Mouse (Mus musculus) limb, embryonic 12.5 days (tissue): Measurements from ENCODE around the gene Ceacam9. TPM values are rescaled to one million over a fixed set of nuclear protein-coding genes. Genes with fewer than 3 reads are reported as not detected.
"Not testable (repeated sequence)": the region's sequence is repeated elsewhere in the genome, so short reads cannot be mapped to it uniquely, and the experiment has no call there.

Experiments
- ATAC-seq: fragments of 200-750 bp; cut with Nextera tagmentation; 2 replicates; pipeline ENCODE4 v1.8.0; 2017; ENCODE audit warnings: low read depth, moderate TSS enrichment; ENCODE audit not compliant: insufficient number of reproducible peaks, insufficient read depth, low FRiP score, low TSS enrichment
- H3K27ac ChIP-seq: fragments of 300-500 bp; sonication (generic); 2 replicates; pipeline ENCODE4 v1.5.1; 2016; ENCODE audit warnings: mild to moderate bottlenecking, moderate library complexity
- H3K27me3 ChIP-seq: fragments of 300-500 bp; sonication (generic); 2 replicates; pipeline ENCODE4 v1.6.1; 2016; ENCODE audit warnings: mild to moderate bottlenecking, moderate library complexity
- H3K36me3 ChIP-seq: fragments of 300-500 bp; sonication (generic); 2 replicates; pipeline ENCODE4 v1.6.1; 2016; ENCODE audit warnings: mild to moderate bottlenecking, moderate library complexity
- H3K4me1 ChIP-seq: fragments of 300-500 bp; sonication (generic); replicated peaks from 2 replicates; pipeline ENCODE4 v1.6.1; 2016
- H3K4me2 ChIP-seq: fragments of 300-500 bp; sonication (generic); 2 replicates; pipeline ENCODE4 v1.6.1; 2016; ENCODE audit warnings: mild to moderate bottlenecking, moderate library complexity
- H3K4me3 ChIP-seq: fragments of 300-500 bp; sonication (generic); replicated peaks from 2 replicates; pipeline ENCODE4 v1.5.1; 2016; ENCODE audit warnings: mild to moderate bottlenecking
- H3K9ac ChIP-seq: fragments of 300-500 bp; sonication (generic); replicated peaks from 2 replicates; pipeline ENCODE4 v1.6.1; 2016; ENCODE audit warnings: mild to moderate bottlenecking, moderate library complexity
- H3K9me3 ChIP-seq: fragments of 300-500 bp; sonication (generic); 2 replicates; pipeline ENCODE4 v1.6.1; 2016; ENCODE audit warnings: mild to moderate bottlenecking, moderate library complexity
- WGBS: fragments of 180-500 bp; shearing (Covaris S2); methylation state at CpG from one replicate; pipeline ENCODE4 v1.1.7; 2016; 5-methylcytosine and 5-hydroxymethylcytosine counted together
- polyA plus RNA-seq: library from polyadenylated mRNA; unstranded; fragments of >200 nt; fragmentation: Nextera tagmentation; extraction: Ambion mirVana; gene quantifications from 2 replicates; pipeline ENCODE4 v1.2.1, GENCODE M21; 2016

Gene Ceacam9
- polyA plus RNA-seq, 1 experiment from 2014 or later, result not detected

DNA sequence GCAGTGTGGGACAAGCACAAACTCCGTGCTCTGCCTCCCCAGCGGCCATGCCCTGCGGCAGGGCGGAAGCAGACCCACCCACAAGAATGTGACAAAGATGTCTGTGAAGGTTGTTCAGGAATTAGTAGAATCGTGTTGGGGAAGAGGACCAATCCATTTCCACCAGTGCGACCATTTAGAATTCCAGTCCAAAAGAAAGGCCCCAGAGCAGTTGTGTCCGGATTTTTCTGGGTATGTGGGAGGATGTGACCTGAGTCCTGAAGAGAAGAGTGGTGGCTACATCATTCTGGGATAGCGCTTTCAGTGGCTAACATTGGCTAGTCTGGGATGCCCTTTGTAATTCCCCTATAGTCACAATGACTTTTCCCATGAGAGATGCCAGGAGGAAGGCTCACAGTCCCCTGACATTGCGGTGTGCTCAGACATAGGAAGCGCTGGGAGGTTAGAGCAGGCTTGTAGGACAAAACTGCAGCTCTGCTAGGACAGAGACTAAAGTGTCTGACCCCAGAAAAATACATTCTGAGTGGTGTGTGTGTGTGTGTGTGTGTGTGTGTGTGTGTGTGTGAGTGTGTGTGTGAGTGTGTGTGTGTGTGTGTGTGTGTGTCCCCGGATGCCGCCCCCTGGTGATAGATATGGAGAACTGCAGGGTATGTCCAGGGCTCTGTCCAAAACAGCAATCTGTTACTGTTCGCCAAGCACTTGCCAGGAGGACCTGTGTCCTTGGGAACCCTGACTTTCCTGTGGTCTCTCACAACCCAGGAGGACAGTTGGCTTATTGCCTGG, 8.9 kb upstream of the Ceacam9 start:
- Histone ChIP-seq H3K36me3 (no peaks in the 10 kb centered on the region), H3K4me3 (no peak overlapping the region), H3K4me1 (peaks cover 5% of the 10 kb centered on the region; the same call in 1 of the 2 replicates), H3K4me2 (no peak overlapping the region), H3K9me3 (peaks cover 4% of the 10 kb centered on the region; the same call in 1 of the 2 replicates), H3K27me3 (peaks cover 4% of the 10 kb centered on the region), H3K27ac (no peak overlapping the region), H3K9ac (no peak overlapping the region)
- ATAC-seq, result no peak
- 69% methylated on average over 13 of the region's 13 CpGs for WGBS

DNA sequence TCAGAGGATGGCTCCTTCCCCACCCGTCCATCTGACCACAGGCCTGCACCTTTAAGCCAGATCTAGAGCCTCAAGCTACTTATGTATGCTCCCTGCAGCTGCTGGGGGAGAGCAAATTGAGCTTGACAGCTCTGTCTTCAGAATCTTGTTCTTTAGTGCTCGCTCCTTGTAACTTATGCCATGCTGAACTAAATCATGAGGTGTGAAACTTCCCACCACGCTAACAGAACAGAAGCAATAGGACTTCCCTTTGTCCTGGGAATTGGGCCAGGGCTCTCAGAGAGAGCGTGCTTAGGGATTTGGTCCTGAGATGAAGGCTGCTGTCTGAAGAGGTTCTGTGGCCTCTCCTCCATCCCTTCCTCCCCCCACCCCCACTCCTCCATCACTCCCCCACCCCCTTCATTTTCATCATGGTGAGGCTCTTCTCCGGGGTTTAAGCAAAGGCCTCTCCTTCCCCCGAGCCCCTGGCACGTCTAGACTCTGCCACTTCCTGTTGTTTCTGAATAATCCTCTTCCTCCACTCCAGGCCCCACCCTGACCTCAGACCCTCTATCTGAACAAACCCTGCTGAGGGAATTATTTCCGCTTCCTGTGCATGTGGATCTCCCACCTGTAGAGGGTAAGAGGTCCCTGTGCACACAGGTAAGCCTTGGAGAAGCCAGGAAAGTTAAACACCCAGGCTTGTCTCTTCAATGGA, 5.1 kb upstream of the Ceacam9 start:
- H3K27ac ChIP-seq, H3K4me1 ChIP-seq, H3K36me3 ChIP-seq, H3K27me3 ChIP-seq, H3K4me2 ChIP-seq, H3K9me3 ChIP-seq, H3K9ac ChIP-seq, ATAC-seq, H3K4me3 ChIP-seq: not testable (repeated sequence)
- 30% methylated on average over 8 of the region's 8 CpGs for WGBS

- H3K27me3 ChIP-seq, H3K4me3 ChIP-seq, H3K27ac ChIP-seq, H3K36me3 ChIP-seq, ATAC-seq, H3K4me2 ChIP-seq, H3K9ac ChIP-seq, H3K9me3 ChIP-seq, H3K4me1 ChIP-seq: not testable (repeated sequence)
- WGBS, result 55% methylated on average over 3 of the region's 3 CpGs
Measured at GRCm38 (mm10) chr7:16722490-16722889, 761 bp downstream of the Ceacam9 start.

GRCm38 (mm10) chr7:16728596-16729348, 7.0 kb downstream of the Ceacam9 start:
- WGBS, result 29% methylated on average over 14 of the region's 14 CpGs
- Histone ChIP-seq H3K4me1 (peaks cover 17% of the 10 kb centered on the region), H3K9ac (no peak overlapping the region), H3K9me3 (no peaks in the 10 kb centered on the region), H3K4me3 (no peak overlapping the region), H3K4me2 (peak overlapping the region; percentile 43), H3K27ac (peak overlapping the region; percentile 26; the same call in 1 of the 2 replicates), H3K36me3 (no peaks in the 10 kb centered on the region), H3K27me3 (no peaks in the 10 kb centered on the region)
- ATAC-seq, result peak; percentile 52; the same call in 1 of the 2 replicates

GRCm38 (mm10) chr7:16729563-16729962, 7.8 kb downstream of the Ceacam9 start:
- not testable (repeated sequence) for H3K9ac ChIP-seq, H3K27me3 ChIP-seq, H3K36me3 ChIP-seq, ATAC-seq, H3K27ac ChIP-seq, H3K9me3 ChIP-seq
- whole genome bisulfite sequencing, result 0% methylated on average over 7 of the region's 7 CpGs
- Histone ChIP-seq H3K4me2 (peak overlapping the region; percentile 43), H3K4me3 (0 out of 2 replicates have a peak overlapping the region, but pooled peaks have one; percentile 2), H3K4me1 (peaks cover 17% of the 10 kb centered on the region)

DNA sequence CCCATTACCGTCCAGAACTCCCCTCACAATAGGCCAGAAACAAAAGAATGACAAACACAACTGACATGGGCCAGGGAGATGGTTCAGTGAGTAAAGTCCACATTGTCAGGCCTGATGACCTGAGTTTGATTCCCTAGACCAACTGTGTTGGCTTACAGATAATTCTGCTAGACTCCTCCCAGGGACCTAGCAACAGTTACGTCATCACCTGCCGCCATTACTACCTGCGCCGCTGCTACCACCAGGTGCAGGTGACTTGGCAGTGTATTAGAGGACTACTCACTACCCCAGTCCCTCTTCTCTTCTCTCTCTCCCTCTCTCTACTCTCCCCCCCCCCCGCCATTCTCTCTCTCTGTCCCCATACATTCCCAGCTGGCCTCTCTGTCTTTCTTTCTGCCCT, 9.1 kb downstream of the Ceacam9 start:
- Histone ChIP-seq H3K9me3 (no peaks in the 10 kb centered on the region), H3K4me1 (peaks cover 17% of the 10 kb centered on the region), H3K36me3 (no peaks in the 10 kb centered on the region), H3K27me3 (no peaks in the 10 kb centered on the region), H3K4me3 (no peak overlapping the region), H3K4me2 (no peak overlapping the region), H3K27ac (no peak overlapping the region), H3K9ac (no peak overlapping the region)
- WGBS, result 92% methylated on average over 5 of the region's 6 CpGs
- ATAC-seq, result no peak

DNA sequence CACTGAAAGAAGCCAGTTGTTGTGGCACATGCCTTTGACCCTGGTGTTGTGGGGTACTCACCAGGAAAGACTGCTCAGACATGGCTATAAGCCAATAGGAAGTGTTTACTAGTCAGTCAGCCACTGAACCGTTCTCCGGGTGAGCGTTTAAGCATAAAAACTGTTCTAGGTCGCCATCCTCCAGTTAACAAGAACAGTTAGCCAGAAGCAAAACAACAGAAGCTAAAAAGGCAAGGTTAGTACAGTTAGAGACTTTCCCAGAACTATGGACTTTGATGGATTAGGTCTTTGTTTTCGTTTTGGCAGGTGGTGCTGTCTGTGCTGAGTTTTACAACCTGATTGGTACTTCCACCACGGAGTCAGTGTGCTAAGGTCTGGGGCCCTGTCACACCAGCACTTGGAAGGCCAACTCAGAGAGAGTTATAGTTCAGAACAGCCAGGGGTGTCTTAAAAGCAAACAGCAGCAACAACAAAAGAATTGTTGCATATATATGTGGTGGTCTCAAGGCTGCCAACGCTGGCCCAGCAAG, 10.2 kb downstream of the Ceacam9 start:
- no peaks in the 10 kb centered on the region for H3K9me3 ChIP-seq
- no peaks in the 10 kb centered on the region for H3K27me3 ChIP-seq
- no peak overlapping the region for H3K9ac ChIP-seq
- H3K4me2 ChIP-seq, result no peak overlapping the region
- no peak overlapping the region for H3K4me3 ChIP-seq
- no peak overlapping the region for H3K27ac ChIP-seq
- H3K4me1 ChIP-seq, result peaks cover 17% of the 10 kb centered on the region
- 50% methylated on average over 7 of the region's 7 CpGs for WGBS
- ATAC-seq, result no peak
- no peaks in the 10 kb centered on the region for H3K36me3 ChIP-seq

GRCm38 (mm10) chr7:16737606-16738072, 15.9 kb downstream of the Ceacam9 start:
- H3K9me3 ChIP-seq, result no peaks in the 10 kb centered on the region
- H3K27me3 ChIP-seq, result no peaks in the 10 kb centered on the region
- peaks cover 4% of the 10 kb centered on the region; the same call in 1 of the 2 replicates for H3K36me3 ChIP-seq
- ATAC-seq, result no peak; the same call in 1 of the 2 replicates
- H3K27ac ChIP-seq, result no peak overlapping the region
- H3K4me1 ChIP-seq, result peaks cover 23% of the 10 kb centered on the region
- H3K4me3 ChIP-seq, result peak overlapping the region; percentile 79
- no peak overlapping the region for H3K9ac ChIP-seq
- WGBS, result 47% methylated on average over 10 of the region's 10 CpGs
- peak overlapping the region; percentile 89 for H3K4me2 ChIP-seq

- Histone ChIP-seq H3K9ac (peak within 1 kb of the TSS; percentile 89), H3K27ac (peak within 1 kb of the TSS; percentile 45; the same call in 1 of the 2 replicates), H3K4me3 (peak within 1 kb of the TSS; percentile 79), H3K27me3 (no peaks in the 10 kb centered on the region), H3K9me3 (no peaks in the 10 kb centered on the region), H3K36me3 (peaks cover 9% of the 10 kb centered on the region), H3K4me2 (peak within 1 kb of the TSS; percentile 89), H3K4me1 (peaks cover 23% of the 10 kb centered on the region)
- ATAC-seq, result peak; percentile 94
- WGBS, result under 1% methylated on average over 34 of the region's 34 CpGs
Measured at GRCm38 (mm10) chr7:16738073-16738696, 16.5 kb downstream of the Ceacam9 start, which contains the start of gene Ap2s1. Ap2s1 (plus strand) TSS chr7:16738410.

GRCm38 (mm10) chr7:16739056-16739604, 17.4 kb downstream of the Ceacam9 start:
- H3K4me2 ChIP-seq, result peak overlapping the region; percentile 89
- WGBS, result 57% methylated on average over 10 of the region's 10 CpGs
- ATAC-seq, result no peak

More at GRCm38 (mm10) chr7:16739056-16739604, 17.4 kb downstream of the Ceacam9 start:
- peak overlapping the region; percentile 79 for H3K4me3 ChIP-seq
- peaks cover 23% of the 10 kb centered on the region for H3K4me1 ChIP-seq
- no peaks in the 10 kb centered on the region for H3K27me3 ChIP-seq
- no peaks in the 10 kb centered on the region for H3K9me3 ChIP-seq
- peaks cover 19% of the 10 kb centered on the region for H3K36me3 ChIP-seq
- H3K27ac ChIP-seq, result no peak overlapping the region
- peak overlapping the region; percentile 89 for H3K9ac ChIP-seq
